Mouse (Mus musculus) right cerebral cortex, adult 18-20 months (tissue): Measurements from ENCODE around the gene Xpnpep3.

ENCODE experiments used
- DNase-seq: peaks from one replicate; pipeline ENCODE4 v3.0.0; 2022; ENCODE audit warnings: mixed read lengths

Gene Xpnpep3

GRCm38 (mm10) chr15:81482966-81483365, 83.0 kb downstream of the Xpnpep3 start:
- DNase-seq = no peak

GRCm38 (mm10) chr15:81483691-81484090, 83.8 kb downstream of the Xpnpep3 start:
- DNase-seq = no peak

DNA sequence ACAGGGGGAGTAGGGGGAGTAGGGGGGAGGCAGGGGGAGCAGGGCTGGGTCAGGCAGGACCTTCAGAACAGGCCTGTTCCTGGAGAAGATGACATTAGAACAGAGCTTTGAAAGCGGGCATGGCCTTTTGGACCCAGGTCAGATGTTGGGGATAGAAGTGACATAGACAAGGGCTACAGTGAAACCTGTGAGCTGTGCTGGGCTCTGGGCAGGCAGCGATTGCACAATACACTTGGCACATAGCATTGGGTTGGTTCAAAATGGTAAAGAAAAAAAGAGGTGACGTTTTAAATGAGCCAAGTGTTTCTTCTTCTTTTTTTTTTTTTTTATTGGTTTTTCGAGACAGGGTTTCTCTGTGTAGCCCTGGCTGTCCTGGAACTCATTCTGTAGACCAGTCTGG, 85.5 kb downstream of the Xpnpep3 start:
- DNase-seq = no peak

- no peak for DNase-seq
Measured at GRCm38 (mm10) chr15:81503466-81503865, 103.5 kb downstream of the Xpnpep3 start.

DNA sequence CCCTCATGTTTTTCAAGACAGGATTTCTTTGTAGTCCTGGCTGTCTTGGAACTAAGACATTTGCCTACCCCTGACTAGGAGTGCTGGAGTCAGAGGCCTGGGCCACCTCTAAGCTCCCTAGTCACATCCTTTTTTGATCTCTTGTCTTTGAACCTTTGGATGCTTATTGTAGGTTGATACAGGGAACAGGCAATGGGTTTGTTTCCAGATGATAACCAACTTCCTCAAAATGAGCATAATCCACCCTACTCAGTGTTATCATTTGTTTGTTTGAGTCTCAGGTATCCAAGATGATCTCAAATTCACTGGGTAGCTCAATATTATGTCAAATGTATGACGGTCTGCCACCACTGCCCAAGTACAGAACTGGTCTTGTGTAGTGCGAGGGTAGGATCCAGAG, 104.1 kb downstream of the Xpnpep3 start:
- DNase-seq = no peak
